Mouse (Mus musculus) T-helper 2 cell (primary cell): ENCODE measurements around the gene Gpc4.

Source experiments
- in situ Hi-C: fragments of 300-600 bp; cut with MboI, MseI; formaldehyde crosslinking; loops from one replicate; pipeline ENCODE4 v1.15.1; 2025; ENCODE audit warnings: high pct_unique_total_duplicates

Gpc4 gene

GRCm38 (mm10) chrX:52030146-52030545 lies 134.9 kb downstream of the Gpc4 start:
- in situ Hi-C loops, result no loop called here

- in situ Hi-C loops, result no loop called here
Observed at GRCm38 (mm10) chrX:52017660-52018059, 147.4 kb downstream of the Gpc4 start.
